Mouse (Mus musculus): ENCODE results near the gene Ctnnd2. TPM values are rescaled to one million over a fixed set of nuclear protein-coding genes. Genes with fewer than 3 reads are reported as not detected.

Ctnnd2 gene
- polyA plus RNA-seq, 1 experiment: 4.6 TPM

DNA sequence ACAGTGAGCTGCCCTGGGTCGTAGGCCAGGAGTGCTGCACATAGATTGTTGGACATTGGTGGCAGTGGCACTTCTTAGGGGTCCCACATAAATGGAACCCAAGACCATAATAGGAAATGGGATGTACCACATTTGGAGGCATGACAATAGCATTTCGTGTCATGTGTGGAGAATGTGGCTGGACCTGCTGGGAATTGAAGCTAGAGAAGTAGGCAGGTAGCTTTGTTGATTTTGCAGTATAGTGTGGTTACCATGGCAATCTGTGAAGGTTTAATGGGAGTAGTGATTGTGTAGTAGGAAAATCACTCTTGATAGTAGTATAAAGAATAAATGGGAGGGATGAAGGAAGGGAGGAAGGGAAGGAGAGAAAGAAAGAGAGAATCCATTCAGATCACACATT is 198.8 kb downstream of the Ctnnd2 start:
- TF ChIP-seq CTCF (IDR thresholded peaks at IDR 0.05; ENCODE audit: borderline replicate concordance, control insufficient read depth, extremely low read depth, insufficient read depth, low read length, poor library complexity) (no peak), POLR2A (IDR thresholded peaks at IDR 0.05; ENCODE audit: control insufficient read depth, extremely low read depth, insufficient read depth, low read length, poor library complexity) (no peak)
- Histone ChIP-seq H3K4me3 (ENCODE audit: control insufficient read depth, insufficient read depth, low read length) (no peak overlapping the region), H3K27ac (ENCODE audit: control insufficient read depth, insufficient read depth, low read length) (no peak overlapping the region), H3K36me3 (ENCODE audit: control insufficient read depth, insufficient read depth, low read length) (no peaks in the 10 kb centered on the region), H3K4me1 (replicated peaks; ENCODE audit: control insufficient read depth, insufficient read depth, low read length) (no peaks in the 10 kb centered on the region), H3K27me3 (ENCODE audit: control insufficient read depth, insufficient read depth, low read length) (no peaks in the 10 kb centered on the region)
- no peak for DNase-seq
- WGBS: 81% methylated on average over 2 of the region's 2 CpGs

DNA sequence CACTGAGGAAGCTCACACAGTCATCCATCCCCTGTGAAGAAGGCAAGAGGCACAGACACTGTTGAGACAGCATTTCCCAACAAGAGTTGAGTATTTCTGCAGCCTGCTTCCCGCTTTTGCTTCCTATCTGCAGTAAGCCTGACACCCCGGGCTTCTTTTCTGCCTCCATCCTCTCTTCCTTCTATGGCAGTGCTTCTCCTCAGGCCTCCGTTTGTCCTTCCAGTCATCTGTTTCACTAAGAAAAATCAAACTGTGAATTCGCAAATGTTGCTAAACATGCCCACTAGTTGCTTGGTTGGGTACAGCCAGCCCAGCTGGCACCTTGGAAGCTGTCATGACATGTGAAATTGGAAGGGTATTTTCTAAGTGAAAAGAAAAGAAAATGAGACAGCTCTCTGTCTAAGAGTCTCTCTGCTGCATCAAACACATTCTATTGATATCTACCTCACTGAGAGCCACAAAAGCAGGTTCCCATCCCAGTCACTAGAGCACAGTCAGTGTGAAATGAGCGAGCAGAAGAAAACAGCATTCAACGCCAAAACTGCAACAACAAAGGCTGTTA is 201.3 kb downstream of the Ctnnd2 start:
- TF ChIP-seq POLR2A (IDR thresholded peaks at IDR 0.05; ENCODE audit: control insufficient read depth, extremely low read depth, insufficient read depth, low read length, poor library complexity): no peak
- no peak for TF ChIP-seq CTCF (IDR thresholded peaks at IDR 0.05; ENCODE audit: borderline replicate concordance, control insufficient read depth, extremely low read depth, insufficient read depth, low read length, poor library complexity)
- Histone ChIP-seq H3K36me3 (ENCODE audit: control insufficient read depth, insufficient read depth, low read length) (no peaks in the 10 kb centered on the region), H3K4me3 (ENCODE audit: control insufficient read depth, insufficient read depth, low read length) (no peak overlapping the region), H3K4me1 (replicated peaks; ENCODE audit: control insufficient read depth, insufficient read depth, low read length) (no peaks in the 10 kb centered on the region), H3K27me3 (ENCODE audit: control insufficient read depth, insufficient read depth, low read length) (no peaks in the 10 kb centered on the region), H3K27ac (ENCODE audit: control insufficient read depth, insufficient read depth, low read length) (no peak overlapping the region)
- no peak for DNase-seq
- WGBS: 88% methylated on average over 6 of the region's 6 CpGs

DNA sequence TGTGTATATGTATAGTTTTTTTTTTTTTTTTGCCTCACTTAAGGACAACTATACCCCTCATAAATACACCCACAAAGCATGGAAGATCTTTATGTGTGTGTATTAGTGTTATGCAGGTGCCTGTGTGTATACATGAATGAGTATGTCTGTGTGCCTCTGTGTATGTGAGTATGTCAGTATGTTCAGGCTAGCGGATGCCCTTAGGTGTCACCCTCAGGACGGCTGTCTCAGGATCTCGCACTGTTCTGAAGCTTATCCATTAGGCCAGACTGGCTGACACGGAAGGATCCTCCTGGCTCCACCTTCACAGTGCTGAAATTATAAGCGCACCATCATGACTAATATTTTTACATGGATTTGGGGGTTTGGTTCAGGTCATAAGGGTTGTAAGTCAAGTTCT is 202.5 kb downstream of the Ctnnd2 start:
- WGBS: 94% methylated on average over 5 of the region's 5 CpGs
- no peak for DNase-seq
- H3K4me1 ChIP-seq (replicated peaks; ENCODE audit: control insufficient read depth, insufficient read depth, low read length): no peaks in the 10 kb centered on the region
- H3K27ac ChIP-seq (ENCODE audit: control insufficient read depth, insufficient read depth, low read length): no peak overlapping the region
- no peaks in the 10 kb centered on the region for H3K36me3 ChIP-seq (ENCODE audit: control insufficient read depth, insufficient read depth, low read length)
- no peak for TF ChIP-seq POLR2A (IDR thresholded peaks at IDR 0.05; ENCODE audit: control insufficient read depth, extremely low read depth, insufficient read depth, low read length, poor library complexity)
- H3K27me3 ChIP-seq (ENCODE audit: control insufficient read depth, insufficient read depth, low read length): no peaks in the 10 kb centered on the region
- H3K4me3 ChIP-seq (ENCODE audit: control insufficient read depth, insufficient read depth, low read length): no peak overlapping the region

DNA sequence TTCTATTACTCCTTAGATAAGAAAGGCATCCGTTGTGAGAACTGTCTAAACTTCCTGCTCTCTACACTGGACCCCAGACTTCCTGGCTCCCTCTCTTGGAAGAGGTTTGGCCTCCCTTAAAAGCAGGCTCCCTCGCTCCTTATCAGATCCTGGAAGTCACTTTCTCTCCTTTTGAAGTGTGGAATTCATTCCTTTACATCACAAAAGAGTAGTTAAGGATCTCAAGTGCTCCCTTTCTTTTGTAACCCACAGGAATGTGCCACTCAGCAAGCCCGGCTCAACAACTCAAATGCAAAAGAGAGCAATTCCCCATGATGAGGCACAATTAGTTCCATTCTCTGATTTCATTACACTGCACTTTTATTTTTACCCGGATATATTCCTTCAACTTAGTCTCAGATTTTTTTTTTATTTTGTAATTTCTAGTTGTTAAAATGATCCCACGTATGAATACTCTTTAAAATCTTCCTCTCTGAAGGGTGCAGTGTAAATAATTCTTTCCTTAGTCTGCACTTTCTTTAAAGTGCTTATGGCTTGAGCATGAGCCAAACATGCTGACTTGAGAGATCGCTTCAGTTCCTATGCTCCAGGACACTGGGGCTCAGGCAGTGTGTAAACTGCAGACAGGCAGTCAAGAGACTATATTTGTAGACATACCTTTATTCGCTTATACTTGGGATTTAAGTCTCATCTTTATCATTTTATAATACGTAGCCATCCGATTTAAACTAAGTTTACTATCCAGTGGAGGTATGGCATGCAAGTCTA is 210.9 kb downstream of the Ctnnd2 start:
- no peaks in the 10 kb centered on the region for H3K4me1 ChIP-seq (replicated peaks; ENCODE audit: control insufficient read depth, insufficient read depth, low read length)
- H3K4me3 ChIP-seq (ENCODE audit: control insufficient read depth, insufficient read depth, low read length): no peak overlapping the region
- WGBS: 63% methylated on average over 9 of the region's 9 CpGs
- DNase-seq: no peak
- H3K27me3 ChIP-seq (ENCODE audit: control insufficient read depth, insufficient read depth, low read length): no peaks in the 10 kb centered on the region
- H3K36me3 ChIP-seq (ENCODE audit: control insufficient read depth, insufficient read depth, low read length): no peaks in the 10 kb centered on the region
- TF ChIP-seq POLR2A (IDR thresholded peaks at IDR 0.05; ENCODE audit: control insufficient read depth, extremely low read depth, insufficient read depth, low read length, poor library complexity) (no peak), CTCF (IDR thresholded peaks at IDR 0.05; ENCODE audit: borderline replicate concordance, control insufficient read depth, extremely low read depth, insufficient read depth, low read length, poor library complexity) (no peak)
- no peak overlapping the region for H3K27ac ChIP-seq (ENCODE audit: control insufficient read depth, insufficient read depth, low read length)

DNA sequence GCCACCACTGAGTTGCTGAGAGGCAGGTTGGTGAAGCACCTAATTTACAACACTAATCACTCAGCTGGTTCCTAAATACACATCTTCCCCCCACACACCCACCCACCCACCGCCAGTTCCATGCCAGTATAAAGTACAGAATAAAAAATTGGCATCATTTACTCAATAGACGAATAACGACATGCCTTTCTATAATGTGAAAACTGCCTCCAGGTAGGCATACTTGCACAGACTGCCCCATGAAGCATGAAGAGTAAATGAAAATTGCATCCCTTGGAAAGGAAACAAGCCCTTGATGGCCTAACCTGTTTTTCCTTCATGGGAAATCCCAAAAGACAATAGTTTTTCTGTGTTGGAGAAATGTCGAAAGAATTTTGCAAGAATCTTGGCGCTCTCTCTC is 212.0 kb downstream of the Ctnnd2 start:
- no peaks in the 10 kb centered on the region for H3K36me3 ChIP-seq (ENCODE audit: control insufficient read depth, insufficient read depth, low read length)
- no peaks in the 10 kb centered on the region for H3K27me3 ChIP-seq (ENCODE audit: control insufficient read depth, insufficient read depth, low read length)
- no peaks in the 10 kb centered on the region for H3K4me1 ChIP-seq (replicated peaks; ENCODE audit: control insufficient read depth, insufficient read depth, low read length)
- TF ChIP-seq CTCF (IDR thresholded peaks at IDR 0.05; ENCODE audit: borderline replicate concordance, control insufficient read depth, extremely low read depth, insufficient read depth, low read length, poor library complexity): no peak
- no peak for TF ChIP-seq POLR2A (IDR thresholded peaks at IDR 0.05; ENCODE audit: control insufficient read depth, extremely low read depth, insufficient read depth, low read length, poor library complexity)
- no peak overlapping the region for H3K4me3 ChIP-seq (ENCODE audit: control insufficient read depth, insufficient read depth, low read length)
- H3K27ac ChIP-seq (ENCODE audit: control insufficient read depth, insufficient read depth, low read length): no peak overlapping the region
- WGBS: 90% methylated on average over 5 of the region's 5 CpGs
- DNase-seq: no peak

DNA sequence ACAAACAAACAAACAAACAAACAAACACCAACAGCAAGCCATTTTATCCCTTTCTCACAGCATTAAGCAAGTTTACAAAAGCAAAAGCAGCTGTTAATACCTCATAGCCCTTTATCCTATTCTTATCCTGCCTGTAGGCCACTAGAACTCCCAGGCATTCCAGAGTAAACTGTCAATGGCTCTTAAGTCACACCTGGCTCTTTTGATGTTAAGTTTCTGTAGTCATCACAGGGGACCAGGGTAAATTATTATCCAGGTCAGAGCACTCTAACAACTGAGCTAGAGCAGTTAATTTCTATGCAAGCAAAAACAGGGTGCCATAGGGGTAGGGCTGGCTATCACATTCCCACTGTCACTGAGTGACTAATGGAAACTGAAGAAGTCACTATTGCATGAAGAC is 214.1 kb downstream of the Ctnnd2 start:
- no peak for DNase-seq
- Histone ChIP-seq H3K27ac (ENCODE audit: control insufficient read depth, insufficient read depth, low read length) (no peak overlapping the region), H3K36me3 (ENCODE audit: control insufficient read depth, insufficient read depth, low read length) (no peaks in the 10 kb centered on the region), H3K4me3 (ENCODE audit: control insufficient read depth, insufficient read depth, low read length) (no peak overlapping the region), H3K4me1 (replicated peaks; ENCODE audit: control insufficient read depth, insufficient read depth, low read length) (no peaks in the 10 kb centered on the region), H3K27me3 (ENCODE audit: control insufficient read depth, insufficient read depth, low read length) (no peaks in the 10 kb centered on the region)
- TF ChIP-seq POLR2A (IDR thresholded peaks at IDR 0.05; ENCODE audit: control insufficient read depth, extremely low read depth, insufficient read depth, low read length, poor library complexity) (no peak), CTCF (IDR thresholded peaks at IDR 0.05; ENCODE audit: borderline replicate concordance, control insufficient read depth, extremely low read depth, insufficient read depth, low read length, poor library complexity) (no peak)
